Mouse (Mus musculus) lung, embryonic 14.5 days (tissue): ENCODE measurements at regions not wholly inside any gene's neighbourhood (a gene's known extent, or its start where the extent isn't known, plus 50 kb on each side); places are given as distances from the start of the nearest gene placed in this dataset.
"Not testable (repeated sequence)": the region's sequence is repeated elsewhere in the genome, so short reads cannot be mapped to it uniquely, and the experiment has no call there.

Experiments used
- ATAC-seq: fragments of 200-750 bp; cut with Nextera tagmentation; 2 replicates; pipeline ENCODE4 v1.8.0; 2017; ENCODE audit warnings: mild to moderate bottlenecking, moderate TSS enrichment, moderate library complexity; ENCODE audit not compliant: insufficient read depth
- DNase-seq: peaks from one replicate; pipeline ENCODE4 v3.0.0-alpha.2; 2015
- H3K27ac ChIP-seq: fragments of 300-500 bp; sonication (generic); 2 replicates; pipeline ENCODE4 v1.5.1; 2014; ENCODE audit warnings: low read depth, mild to moderate bottlenecking, moderate library complexity
- H3K27me3 ChIP-seq: fragments of 300-500 bp; sonication (generic); 2 replicates; pipeline ENCODE4 v1.6.1; 2014; ENCODE audit warnings: low read length, control low read depth; ENCODE audit not compliant: insufficient read depth
- H3K36me3 ChIP-seq: fragments of 300-500 bp; sonication (generic); 2 replicates; pipeline ENCODE4 v1.6.1; 2014; ENCODE audit warnings: control low read depth; ENCODE audit not compliant: insufficient read depth
- H3K4me1 ChIP-seq: fragments of 300-500 bp; sonication (generic); 2 replicates; pipeline ENCODE4 v1.6.1; 2014; ENCODE audit warnings: antibody characterized with exemption, control low read depth; ENCODE audit not compliant: insufficient read depth
- H3K4me2 ChIP-seq: fragments of 300-500 bp; sonication (generic); 2 replicates; pipeline ENCODE4 v1.6.1; 2014; ENCODE audit warnings: mild to moderate bottlenecking
- H3K4me3 ChIP-seq: fragments of 300-500 bp; sonication (generic); 2 replicates; pipeline ENCODE4 v1.5.1; 2014; ENCODE audit warnings: low read depth, low read length
- H3K9ac ChIP-seq: fragments of 300-500 bp; sonication (generic); 2 replicates; pipeline ENCODE4 v1.6.1; 2014
- H3K9me3 ChIP-seq: fragments of 300-500 bp; sonication (generic); 2 replicates; pipeline ENCODE4 v1.6.1; 2016; ENCODE audit warnings: low read depth, low read length, control low read depth
- CTCF ChIP-seq: IDR thresholded peaks from 2 replicates; pipeline ENCODE4 v1.5.1; 2016; ENCODE audit warnings: antibody characterized with exemption, low read depth
- WGBS: fragments of 180-500 bp; shearing (Covaris S2); extraction: QIAGEN DNeasy Blood & Tissue Kit; methylation state at CpG from one replicate; pipeline ENCODE4 v1.1.7; 2014; 5-methylcytosine and 5-hydroxymethylcytosine counted together

GRCm38 (mm10) chr11:40159161-40159560 is 535.8 kb downstream of the Mat2b start:
- H3K9ac ChIP-seq, H3K4me2 ChIP-seq, H3K36me3 ChIP-seq, DNase-seq, H3K4me3 ChIP-seq, ATAC-seq, H3K27me3 ChIP-seq, H3K9me3 ChIP-seq, H3K27ac ChIP-seq, H3K4me1 ChIP-seq: not testable (repeated sequence)
- 95% methylated on average over 1 of the region's 1 CpGs for WGBS

GRCm38 (mm10) chr11:40149312-40149711 is 545.7 kb downstream of the Mat2b start:
- TF ChIP-seq CTCF: peak; percentile 65
- Histone ChIP-seq H3K4me3 (no peak overlapping the region), H3K36me3 (no peaks in the 10 kb centered on the region), H3K9me3 (no peaks in the 10 kb centered on the region), H3K4me1 (no peaks in the 10 kb centered on the region), H3K4me2 (no peak overlapping the region), H3K27me3 (no peaks in the 10 kb centered on the region), H3K27ac (no peak overlapping the region), H3K9ac (no peak overlapping the region)
- no peak for ATAC-seq
- DNase-seq: peak; percentile 86
- WGBS: 13% methylated on average over 4 of the region's 4 CpGs

- Histone ChIP-seq H3K27ac (no peak overlapping the region), H3K9ac (no peak overlapping the region), H3K4me2 (no peak overlapping the region), H3K36me3 (no peaks in the 10 kb centered on the region), H3K4me3 (no peak overlapping the region), H3K4me1 (no peaks in the 10 kb centered on the region), H3K27me3 (no peaks in the 10 kb centered on the region), H3K9me3 (no peaks in the 10 kb centered on the region)
- WGBS: 51% methylated on average over 7 of the region's 7 CpGs
- ATAC-seq (no peak), DNase-seq (no peak)
- TF ChIP-seq CTCF: no peak
Measured at GRCm38 (mm10) chr11:40137803-40138202, 557.2 kb downstream of the Mat2b start.

GRCm38 (mm10) chr11:40102613-40103012 is 592.4 kb downstream of the Mat2b start:
- peak; percentile 18 for DNase-seq
- Histone ChIP-seq H3K9ac (no peak overlapping the region), H3K4me2 (no peak overlapping the region), H3K27me3 (no peaks in the 10 kb centered on the region), H3K27ac (no peak overlapping the region), H3K36me3 (no peaks in the 10 kb centered on the region), H3K4me1 (no peaks in the 10 kb centered on the region), H3K9me3 (no peaks in the 10 kb centered on the region), H3K4me3 (no peak overlapping the region)
- WGBS: 86% methylated on average over 1 of the region's 1 CpGs
- 0 out of 2 replicates have a peak, but pooled peaks have one; percentile 28 for TF ChIP-seq CTCF
- ATAC-seq: no peak

GRCm38 (mm10) chr11:40074317-40074716 is 620.7 kb downstream of the Mat2b start:
- 100% methylated on average over 2 of the region's 2 CpGs for WGBS
- Histone ChIP-seq H3K27me3 (no peaks in the 10 kb centered on the region), H3K4me1 (no peaks in the 10 kb centered on the region), H3K4me2 (no peak overlapping the region), H3K9ac (no peak overlapping the region), H3K36me3 (no peaks in the 10 kb centered on the region), H3K27ac (no peak overlapping the region), H3K9me3 (no peaks in the 10 kb centered on the region), H3K4me3 (no peak overlapping the region)
- ATAC-seq: no peak
- no peak for DNase-seq
- no peak for TF ChIP-seq CTCF

GRCm38 (mm10) chr11:40050503-40050902 is 644.5 kb downstream of the Mat2b start:
- TF ChIP-seq CTCF: no peak
- Histone ChIP-seq H3K4me2 (no peak overlapping the region), H3K4me3 (no peak overlapping the region), H3K9me3 (no peaks in the 10 kb centered on the region), H3K4me1 (no peaks in the 10 kb centered on the region), H3K36me3 (no peaks in the 10 kb centered on the region), H3K27ac (no peak overlapping the region), H3K9ac (no peak overlapping the region), H3K27me3 (no peaks in the 10 kb centered on the region)
- ATAC-seq (no peak), DNase-seq (no peak)
- WGBS: 50% methylated on average over 1 of the region's 1 CpGs

GRCm38 (mm10) chr11:40027511-40027910 is 667.5 kb downstream of the Mat2b start:
- H3K36me3 ChIP-seq: no peaks in the 10 kb centered on the region
- TF ChIP-seq CTCF: no peak
- 74% methylated on average over 3 of the region's 3 CpGs for WGBS
- no peaks in the 10 kb centered on the region for H3K4me1 ChIP-seq
- no peak overlapping the region for H3K9ac ChIP-seq
- H3K4me3 ChIP-seq: no peak overlapping the region
- H3K4me2 ChIP-seq: no peak overlapping the region
- no peak overlapping the region for H3K27ac ChIP-seq
- no peaks in the 10 kb centered on the region for H3K27me3 ChIP-seq
- no peaks in the 10 kb centered on the region for H3K9me3 ChIP-seq
- ATAC-seq (no peak), DNase-seq (no peak)

GRCm38 (mm10) chr11:39999483-39999882 is 695.5 kb downstream of the Mat2b start:
- Histone ChIP-seq H3K4me3 (no peak overlapping the region), H3K9me3 (no peaks in the 10 kb centered on the region), H3K4me2 (no peak overlapping the region), H3K27me3 (no peaks in the 10 kb centered on the region), H3K4me1 (no peaks in the 10 kb centered on the region), H3K27ac (no peak overlapping the region), H3K36me3 (no peaks in the 10 kb centered on the region), H3K9ac (no peak overlapping the region)
- DNase-seq: no peak
- WGBS: 11% methylated on average over 2 of the region's 2 CpGs
- no peak for TF ChIP-seq CTCF
- ATAC-seq: no peak
